Mouse (Mus musculus) lung, postnatal 0 days (tissue): Measurements from ENCODE around the gene Wfdc1.

Experiments
- CTCF ChIP-seq: IDR thresholded peaks from 2 replicates; pipeline ENCODE4 v1.5.1; 2016; ENCODE audit warnings: antibody characterized with exemption, mild to moderate bottlenecking
- EP300 ChIP-seq: IDR thresholded peaks from 2 replicates; pipeline ENCODE4 v1.6.1; 2016; ENCODE audit warnings: antibody characterized with exemption, mild to moderate bottlenecking, control low read depth

- TF ChIP-seq CTCF = no peak
- no peak for TF ChIP-seq EP300
These were observed 24.4 kb downstream of the Wfdc1 start for GRCm38 (mm10) chr8:119690602-119691001.
